ENCODE assay signal across 26 mouse cellular contexts in genomic region chr12:21438294-21438693, GRCm38 (mm10). TPM values are rescaled to one million over a fixed set of nuclear protein-coding genes. Genes with fewer than 3 reads are reported as not detected.
DNase-seq lines count a peak whose midpoint lies in the region; ATAC-seq and TF ChIP-seq lines count a peak whose summit lies in the region.
"Had no signal": no experiment of that assay in that cellular context is flagged by ENCODE, and none has a peak within 500 bp of the region (broad histone marks: within the 10 kb centered on the region; RNA-seq: fewer than 3 reads in every experiment).

No protein-coding gene starts in this region.

- no peak overlapping the region for H3K4me2 ChIP-seq in hindbrain, embryonic 16.5 days (ENCODE audit: low read length)
- no peak overlapping the region for H3K4me2 ChIP-seq in hindbrain, embryonic 13.5 days
- H3K4me2 ChIP-seq: forebrain, embryonic 13.5 days; heart, embryonic 12.5 days; heart, embryonic 15.5 days had no signal

- no peak for TF ChIP-seq POLR2A in ES-Bruce4 (IDR thresholded peaks at IDR 0.05; ENCODE audit: insufficient read depth, low read length)

- H3K27ac ChIP-seq in hindbrain, embryonic 16.5 days (ENCODE audit: low read depth, low read length) = no peak overlapping the region
- H3K27ac ChIP-seq in hindbrain, embryonic 13.5 days = no peak overlapping the region
- H3K27ac ChIP-seq in ES-Bruce4 (ENCODE audit: insufficient read depth, low read length) (peak overlapping the region; percentile 90), ES-E14 (ENCODE audit: insufficient read depth, low read depth, low read length, poor library complexity, severe bottlenecking) (peak overlapping the region; percentile 85)
- H3K27ac ChIP-seq: forebrain, embryonic 10.5 days; forebrain, embryonic 13.5 days; heart, embryonic 15.5 days; hindbrain, postnatal 0 days had no signal

- TF ChIP-seq CTCF in ES-Bruce4 (IDR thresholded peaks at IDR 0.05; ENCODE audit: low read depth, low read length) = no peak

- ATAC-seq in hindbrain, embryonic 16.5 days = 0 out of 2 replicates have a peak, but pooled peaks have one; percentile 28
- no peak for ATAC-seq in hindbrain, embryonic 13.5 days (ENCODE audit: low FRiP score)
- ATAC-seq: activated CD4-positive, CD25-positive, alpha-beta regulatory T cell, adult 4 months; forebrain, embryonic 13.5 days; forebrain, embryonic 16.5 days; inflammation-experienced regulatory T-cells, adult 6 months; intestine, embryonic 16.5 days; Patski had no signal

- no peaks in the 10 kb centered on the region for H3K9me3 ChIP-seq in hindbrain, embryonic 16.5 days (ENCODE audit: control insufficient read depth, low read length)
- H3K9me3 ChIP-seq in hindbrain, embryonic 13.5 days = no peaks in the 10 kb centered on the region
- H3K9me3 ChIP-seq in ES-Bruce4 (replicated peaks; ENCODE audit: control insufficient read depth, insufficient read depth, low read length, poor library complexity, severe bottlenecking) (no peaks in the 10 kb centered on the region), ES-E14 (ENCODE audit: control insufficient read depth, insufficient read depth, low read depth, low read length) (no peaks in the 10 kb centered on the region)
- H3K9me3 ChIP-seq: forebrain, embryonic 10.5 days; forebrain, embryonic 13.5 days; G1E; heart, embryonic 12.5 days; heart, embryonic 15.5 days had no signal

- 71% methylated on average over 3 of the region's 3 CpGs for whole genome bisulfite sequencing in hindbrain, embryonic 16.5 days
- 83% methylated on average over 3 of the region's 3 CpGs for WGBS in hindbrain, embryonic 13.5 days

- in situ Hi-C loops in ES-E14 (cut with MboI; ENCODE audit: low sequenced_read_pairs in 2 of 2, unreplicated experiment in 2 of 2) = no loop called here

- no peak overlapping the region for H3K4me3 ChIP-seq in hindbrain, embryonic 16.5 days (ENCODE audit: low read length)
- H3K4me3 ChIP-seq in hindbrain, embryonic 13.5 days = no peak overlapping the region
- H3K4me3 ChIP-seq in ES-Bruce4 (ENCODE audit: low read depth, low read length) = no peak overlapping the region
- no peak overlapping the region for H3K4me3 ChIP-seq in ES-E14 (ENCODE audit: insufficient read depth in 1 of 2, low read depth in 1 of 2, low read length in 2 of 2, poor library complexity in 1 of 2, severe bottlenecking in 1 of 2)
- H3K4me3 ChIP-seq: forebrain, embryonic 10.5 days; forebrain, embryonic 13.5 days; heart, embryonic 12.5 days; heart, embryonic 15.5 days had no signal

- H3K36me3 ChIP-seq in hindbrain, embryonic 16.5 days (ENCODE audit: control insufficient read depth, insufficient read depth, low read length) = no peaks in the 10 kb centered on the region
- H3K36me3 ChIP-seq in hindbrain, embryonic 13.5 days = no peaks in the 10 kb centered on the region
- no peaks in the 10 kb centered on the region for H3K36me3 ChIP-seq in ES-Bruce4 (ENCODE audit: control insufficient read depth, insufficient read depth, low read length, poor library complexity, severe bottlenecking)
- H3K36me3 ChIP-seq in ES-E14 (ENCODE audit: control insufficient read depth, insufficient read depth, low read length, poor library complexity, severe bottlenecking) = no peaks in the 10 kb centered on the region
- H3K36me3 ChIP-seq: forebrain, embryonic 10.5 days; G1E; heart, embryonic 12.5 days; heart, embryonic 15.5 days had no signal

- no peaks in the 10 kb centered on the region for H3K27me3 ChIP-seq in hindbrain, embryonic 16.5 days (replicated peaks; ENCODE audit: control insufficient read depth, insufficient read depth, low read length)
- no peaks in the 10 kb centered on the region for H3K27me3 ChIP-seq in hindbrain, embryonic 13.5 days
- no peaks in the 10 kb centered on the region for H3K27me3 ChIP-seq in ES-Bruce4 (ENCODE audit: control insufficient read depth, insufficient read depth, low read length, poor library complexity, severe bottlenecking)
- H3K27me3 ChIP-seq: forebrain, embryonic 13.5 days; heart, embryonic 12.5 days; heart, embryonic 15.5 days; Patski had no signal

- DNase-seq in ES-E14 (ENCODE audit: low read depth, low spot score) = no peak
- DNase-seq in lung, postnatal 25 days (ENCODE audit: low spot score) = no peak
- no peak for DNase-seq in cerebellum, postnatal 10 days
- DNase-seq: adrenal gland, adult 8-10 months; adrenal gland, postnatal 25 days; cerebellum, adult 11-12 months; cerebellum, adult 8-10 months; gastrocnemius, postnatal 10 days; gastrocnemius, postnatal 36 days; heart, postnatal 10 days; heart, postnatal 36 days; kidney, adult 2 months had no signal

- H3K4me1 ChIP-seq in hindbrain, embryonic 16.5 days (ENCODE audit: control insufficient read depth, insufficient read depth, low read depth, low read length) = no peaks in the 10 kb centered on the region
- peaks cover 12% of the 10 kb centered on the region for H3K4me1 ChIP-seq in hindbrain, embryonic 13.5 days (replicated peaks)
- peaks cover 16% of the 10 kb centered on the region for H3K4me1 ChIP-seq in ES-Bruce4 (ENCODE audit: control insufficient read depth, insufficient read depth, low read length)
- H3K4me1 ChIP-seq in ES-E14 (ENCODE audit: control insufficient read depth in 2 of 2, insufficient read depth in 2 of 2, low read length in 2 of 2, poor library complexity in 1 of 2) = peaks cover 27 to 34% of the 10 kb centered on the region in 2 experiments
- H3K4me1 ChIP-seq: heart, embryonic 15.5 days had no signal

- TF ChIP-seq EP300 in ES-Bruce4 (IDR thresholded peaks at IDR 0.05; ENCODE audit: insufficient read depth, low read depth, low read length) = no peak

- no peak overlapping the region for H3K9ac ChIP-seq in hindbrain, embryonic 16.5 days (ENCODE audit: low read depth, low read length)
- H3K9ac ChIP-seq in hindbrain, embryonic 13.5 days = no peak overlapping the region
- H3K9ac ChIP-seq in ES-Bruce4 (ENCODE audit: low read depth, poor library complexity, severe bottlenecking) (no peak overlapping the region), ES-E14 (ENCODE audit: insufficient read depth, low read depth, low read length, poor library complexity, severe bottlenecking) (peak overlapping the region; percentile 22; the same call in 1 of the 2 replicates)
- H3K9ac ChIP-seq: forebrain, embryonic 13.5 days; heart, embryonic 12.5 days; heart, embryonic 15.5 days had no signal

TF ChIP-seq in ES-E14, 5 proteins besides CTCF, POLR2A, EP300 and RAD21:
- no peak for TF ChIP-seq ZC3H11A (IDR thresholded peaks at IDR 0.05; ENCODE audit: borderline replicate concordance, low read depth, low read length)
- no peak for TF ChIP-seq ZNF384 (IDR thresholded peaks at IDR 0.05; ENCODE audit: low read depth, low read length)
- TF ChIP-seq MAFK (IDR thresholded peaks at IDR 0.05; ENCODE audit: insufficient read depth, low read depth, low read length) = no peak
- no peak for TF ChIP-seq CHD2 (IDR thresholded peaks at IDR 0.05; ENCODE audit: low read depth, low read length)
- TF ChIP-seq HCFC1 (IDR thresholded peaks at IDR 0.05; ENCODE audit: borderline replicate concordance, insufficient read depth, low read length) = no peak

RNA-seq across cellular contexts. Expression of gene Ywhaq, which starts 20.9 kb away (rescaled TPM):
- 1,107 and 1,184 TPM in 2 replicates for polyA plus RNA-seq in hindbrain, embryonic 16.5 days (2015; fragmentation: Nextera tagmentation; extraction: Ambion mirVana)
- polyA plus RNA-seq in hindbrain, embryonic 13.5 days (2015; fragmentation: Nextera tagmentation; extraction: Ambion mirVana) = 1,136 and 1,161 TPM in 2 replicates
- 384 and 400 TPM in 2 replicates for polyA plus RNA-seq in ES-Bruce4 (2011; ENCODE audit: insufficient read depth, insufficient read length, low read depth, missing spikeins)
- 407 and 596 TPM in 2 replicates for total RNA-seq in ES-E14 (2012; rRNA removed)

Comparison
In these comparisons a context has a peak if more than half of its experiments do, and no peak if none do; other contexts are left out.
1. H3K27ac ChIP-seq: peak in ES-Bruce4 (single experiment) and ES-E14 (single experiment); none in hindbrain, embryonic 16.5 days (single experiment) and hindbrain, embryonic 13.5 days (single experiment).